Mouse (Mus musculus) erythroblast, embryonic 14.5 days (primary cell): ENCODE results near the gene Atp1b3.

ENCODE experiments used
- GATA1 ChIP-seq: IDR thresholded peaks from 2 replicates; pipeline ENCODE4 v1.6.1; 2012; ENCODE audit warnings: low read length, inconsistent platforms, mixed read lengths
- TAL1 ChIP-seq: IDR thresholded peaks from 3 replicates; pipeline ENCODE4 v1.6.1; 2012; ENCODE audit warnings: low read length, inconsistent platforms, mixed read lengths

DNA sequence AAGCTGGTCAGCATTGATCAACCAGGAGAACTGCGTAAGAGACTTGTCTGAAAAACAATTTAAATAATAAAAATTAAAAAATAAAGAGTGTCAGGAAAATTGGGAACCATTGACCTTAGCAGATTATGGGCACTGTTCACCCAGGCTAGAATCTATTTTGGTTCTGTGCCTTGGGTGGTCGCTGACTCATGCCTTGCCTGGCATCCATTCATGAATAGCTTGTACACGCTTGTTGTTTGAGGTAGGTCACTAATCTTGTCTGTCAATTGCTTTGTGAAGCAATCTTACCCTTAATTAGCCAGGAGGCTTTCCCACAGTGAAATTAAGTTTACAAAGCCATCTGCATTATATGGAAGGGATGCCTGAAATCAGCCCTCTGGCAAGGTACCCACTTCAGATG, 55.4 kb downstream of the Atp1b3 start:
- TF ChIP-seq TAL1 (no peak), GATA1 (no peak)
